Mouse (Mus musculus) gastrocnemius, postnatal 25 days (tissue): ENCODE results near the gene Lrrc74a. TPM values are rescaled to one million over a fixed set of nuclear protein-coding genes. Genes with fewer than 3 reads are reported as not detected.
A peak's percentile ranks its signal among the peaks of the same experiment; 100 is the strongest.

ENCODE experiments used
- DNase-seq: peaks from one replicate; pipeline ENCODE4 v3.0.0; 2022
- long read RNA-seq, 2 experiments: library from polyadenylated mRNA; stranded (forward); transcript quantifications; one replicate each; pipeline ENCODE4 v2.0.0; 2021
- total RNA-seq, 2 experiments: library from RNA; stranded (reverse); gene quantifications; 1 replicate in 1 of 2; 2 replicates in 1 of 2; pipeline ENCODE4 v1.2.3; 2021

Lrrc74a gene
- not detected for total RNA-seq
- long read RNA-seq, experiment 1, result 0 reads
- long read RNA-seq, experiment 2, result 0 reads

DNA sequence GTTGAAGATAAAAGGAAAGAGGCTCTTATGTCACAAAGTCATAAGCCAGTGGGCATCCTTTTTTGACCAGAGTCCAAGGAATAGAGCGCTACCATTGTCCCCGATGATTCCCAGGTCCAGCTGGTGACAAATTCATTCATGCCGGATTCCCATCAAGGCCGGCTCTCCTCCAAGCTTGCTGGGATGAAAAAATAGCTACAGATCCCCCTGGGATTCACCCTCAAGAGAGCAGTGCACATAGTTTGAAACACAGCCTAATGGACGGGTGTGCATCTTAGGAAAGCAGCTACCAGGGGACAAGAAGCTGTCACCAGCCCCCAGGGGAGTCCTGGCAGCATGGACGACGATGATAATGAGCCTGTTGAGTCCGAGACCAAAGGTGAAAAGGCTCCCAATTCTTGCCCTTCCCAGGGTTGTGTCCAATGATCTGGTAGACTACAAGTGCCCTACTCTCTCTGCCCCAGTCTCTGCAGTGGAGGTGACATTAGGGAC lies at the start of gene Lrrc74a:
TSS of gene Lrrc74a (plus strand) at position 51 of the 492 bp plus-strand sequence.
- DNase-seq, result peak; percentile 20

DNA sequence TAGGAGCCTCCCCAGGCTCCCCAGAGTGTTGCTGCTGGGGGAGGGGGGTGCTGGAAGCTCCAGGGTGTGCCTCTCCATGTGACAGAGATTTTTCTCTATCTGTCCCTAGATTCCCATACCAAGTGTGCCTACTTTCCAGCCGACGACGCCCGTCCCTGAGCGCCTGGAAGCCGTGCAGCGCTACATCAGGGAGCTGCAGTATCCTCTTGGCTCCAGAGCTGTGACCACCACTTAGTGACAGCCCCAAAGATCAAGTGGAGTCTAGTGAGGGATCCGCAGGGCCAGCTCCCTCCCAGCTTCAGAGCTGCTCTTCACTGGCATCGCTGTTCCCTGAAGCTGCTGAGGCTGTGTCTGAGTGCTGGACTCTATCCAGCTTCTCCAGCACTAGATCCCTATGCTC lies 48.9 kb upstream of the Lrrc74a start:
- DNase-seq, result no peak

DNA sequence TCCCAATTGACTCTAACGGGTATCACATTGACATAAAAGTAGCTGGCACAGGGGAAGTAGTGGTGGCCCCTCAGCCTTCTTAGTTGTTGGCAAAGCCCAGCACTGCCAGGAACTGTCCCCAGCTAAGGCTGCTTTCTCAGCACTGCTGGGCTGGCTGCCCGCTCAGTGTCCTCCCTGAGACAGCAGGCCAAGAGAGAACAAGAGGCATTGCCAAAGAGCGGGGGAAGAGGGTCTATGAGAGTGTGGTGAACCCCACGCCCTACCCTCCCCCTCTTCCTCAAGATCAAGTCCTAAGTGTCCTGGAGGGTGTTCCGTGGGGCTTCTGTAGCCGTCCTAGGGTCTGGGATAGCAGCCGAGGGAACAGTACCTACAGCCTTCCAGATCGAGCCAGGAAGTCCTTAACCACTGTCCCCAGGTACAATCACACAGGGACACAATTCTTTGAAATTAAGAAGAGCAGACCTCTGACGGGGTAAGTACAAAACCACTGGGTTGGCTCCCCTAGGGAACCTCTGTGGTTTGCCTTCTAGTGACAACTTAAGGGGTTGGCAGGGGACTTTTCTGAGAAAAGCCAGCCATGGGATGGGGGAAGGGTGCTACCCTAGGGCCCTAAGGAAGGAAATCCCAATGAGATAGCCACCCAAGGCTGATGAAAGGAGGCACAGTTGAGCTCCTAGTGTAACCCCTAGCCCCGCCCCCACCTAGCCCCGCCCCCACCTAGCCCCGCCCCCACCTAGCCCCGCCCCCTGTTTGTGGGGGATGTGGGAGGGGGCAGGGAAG lies 47.4 kb upstream of the Lrrc74a start:
- DNase-seq, result no peak

DNA sequence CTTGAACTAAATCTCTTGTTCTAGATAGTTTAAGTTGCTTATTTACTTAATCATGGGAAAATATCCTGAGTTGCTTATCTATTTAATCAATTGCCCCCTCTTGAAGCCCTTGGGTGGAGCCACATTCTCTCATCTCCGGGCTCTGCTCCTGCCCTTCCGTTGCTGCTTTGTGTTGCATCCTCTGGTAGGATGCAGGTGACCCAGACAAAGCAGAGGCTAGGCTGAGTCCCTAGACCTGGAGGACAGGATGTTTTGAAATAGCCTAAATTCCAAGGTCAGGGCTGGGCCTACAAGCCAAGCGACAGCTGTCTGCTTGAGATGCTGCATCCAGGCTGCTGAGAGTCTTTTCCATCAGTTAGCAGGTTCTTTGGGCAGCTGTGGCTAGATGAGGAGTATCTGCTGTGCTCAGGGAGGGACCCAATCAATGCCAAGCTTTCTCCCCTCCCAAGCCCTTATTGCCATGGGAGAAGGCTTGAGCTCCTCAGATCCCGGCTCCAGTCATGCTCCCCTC lies 46.7 kb upstream of the Lrrc74a start:
- DNase-seq, result no peak

DNA sequence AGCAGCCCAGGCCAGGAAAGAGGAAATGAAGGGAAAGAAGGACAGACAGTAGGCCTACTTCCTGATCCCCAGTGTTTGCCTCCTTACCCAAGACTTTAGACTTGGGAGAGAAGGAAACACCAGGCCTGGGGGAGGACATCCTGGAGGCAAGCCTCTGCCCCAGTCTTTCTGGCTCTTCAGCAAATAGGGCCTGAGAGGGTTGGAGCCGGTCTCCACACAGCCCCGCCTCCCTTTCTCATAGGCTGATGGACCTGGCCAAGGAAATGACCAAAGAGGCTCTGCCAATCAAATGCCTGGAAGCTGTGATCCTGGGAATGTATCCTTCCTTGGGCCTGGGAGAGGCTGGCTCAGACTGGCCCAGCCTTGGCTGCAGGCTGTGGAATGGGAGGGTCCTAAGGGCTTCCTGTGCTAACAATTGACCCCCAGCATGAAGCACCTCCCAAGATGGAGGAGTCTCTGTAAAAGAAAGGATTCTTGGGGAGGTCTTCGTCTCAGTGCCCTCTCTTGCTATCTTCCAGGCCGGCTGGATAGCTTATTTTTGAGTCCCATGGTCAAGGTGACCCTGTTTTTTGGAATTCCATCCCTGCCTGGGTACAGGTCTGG lies 46.1 kb upstream of the Lrrc74a start:
- DNase-seq, result peak; percentile 25

DNA sequence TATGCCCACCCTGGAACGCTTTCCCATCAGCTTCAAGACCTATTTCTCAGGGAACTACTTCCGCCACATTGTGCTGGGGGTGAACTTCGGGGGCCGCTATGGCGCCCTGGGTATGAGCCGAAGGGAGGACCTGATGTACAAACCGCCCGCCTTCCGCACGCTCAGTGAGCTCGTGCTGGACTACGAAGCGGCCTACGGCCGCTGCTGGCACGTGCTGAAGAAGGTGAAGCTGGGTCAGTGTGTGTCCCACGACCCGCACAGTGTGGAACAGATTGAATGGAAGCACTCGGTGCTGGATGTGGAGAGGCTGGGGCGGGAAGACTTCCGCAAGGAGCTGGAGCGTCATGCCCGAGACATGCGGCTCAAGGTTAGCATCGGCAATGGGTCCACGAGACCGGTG lies 45.3 kb upstream of the Lrrc74a start:
- DNase-seq, result no peak

DNA sequence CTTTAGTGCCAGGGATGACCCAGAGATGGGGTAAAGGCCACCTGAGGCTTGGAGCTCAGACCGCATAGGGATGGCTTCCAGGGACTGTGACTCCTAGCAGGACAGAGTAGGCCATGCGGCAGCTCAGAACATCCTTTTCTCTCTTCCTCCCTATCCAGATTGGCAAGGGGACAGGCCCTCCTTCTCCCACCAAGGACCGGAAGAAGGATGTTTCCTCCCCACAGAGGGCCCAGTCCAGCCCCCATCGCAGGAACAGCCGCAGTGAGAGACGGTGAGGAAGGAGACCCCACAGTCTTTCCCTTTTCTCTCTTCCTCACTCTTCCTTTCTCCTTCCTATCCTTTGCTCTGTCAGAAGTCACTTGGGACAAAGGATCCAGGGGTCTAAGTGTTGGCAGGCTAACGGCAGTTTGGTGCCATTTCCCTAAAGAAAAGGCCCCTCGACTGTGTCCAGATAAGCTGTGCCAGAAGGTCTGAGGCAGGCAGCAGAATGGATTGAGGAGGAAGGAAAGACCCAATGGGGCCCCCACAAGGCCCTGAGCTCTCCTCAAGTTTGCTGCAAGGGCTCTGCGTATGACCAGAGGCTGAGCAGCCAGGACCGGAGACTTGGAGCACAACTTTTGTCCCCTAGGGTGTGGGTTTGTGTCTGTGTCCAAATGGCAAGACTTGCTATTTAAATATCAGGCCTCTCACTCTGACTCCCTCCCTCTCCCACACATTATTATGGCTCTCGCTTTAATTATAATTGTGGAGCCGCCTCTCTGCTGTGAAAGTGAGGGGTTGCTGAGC lies 43.3 kb upstream of the Lrrc74a start:
- DNase-seq, result no peak

DNA sequence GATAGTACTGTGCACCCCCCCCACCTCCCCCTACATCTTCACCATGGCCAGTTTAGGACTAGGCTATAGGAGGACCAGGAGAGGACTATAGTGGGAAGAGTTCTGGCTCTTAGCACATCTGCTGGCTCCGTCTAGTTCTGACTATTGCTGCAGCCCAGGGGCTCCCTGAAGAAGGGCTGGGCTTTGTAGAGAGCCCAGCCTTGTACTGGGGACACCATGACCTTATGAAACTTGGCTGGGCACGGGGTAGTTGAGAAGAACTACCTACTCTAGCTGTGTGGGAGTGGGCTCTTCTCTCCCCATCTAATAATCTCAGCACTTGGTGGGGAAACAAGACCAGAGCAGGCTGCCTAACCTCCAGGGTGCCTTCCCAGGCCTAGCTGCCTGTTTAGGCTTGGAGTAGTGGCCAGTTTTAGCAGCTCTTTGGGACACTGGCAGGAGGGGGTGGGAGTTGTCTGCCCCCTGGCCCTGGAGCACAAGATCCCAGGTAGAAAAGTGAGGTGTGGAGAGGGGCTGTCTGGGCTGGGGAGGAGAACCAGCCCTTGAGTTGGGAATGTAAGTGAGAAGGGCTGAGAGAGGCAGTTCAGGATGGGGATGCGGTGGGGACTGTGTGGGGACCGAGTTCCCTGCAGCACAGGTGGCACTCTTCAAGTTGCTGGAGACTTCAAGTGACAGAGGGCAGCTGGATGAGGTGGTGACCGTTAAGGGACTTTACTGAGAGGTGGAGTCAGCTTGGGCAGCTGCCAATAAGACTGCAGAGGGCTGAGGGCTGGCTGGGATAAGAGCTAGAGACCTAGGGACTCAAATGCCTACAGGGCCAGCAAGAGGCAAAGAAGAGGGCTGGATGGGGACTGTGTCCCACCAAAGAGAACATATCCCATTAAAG lies 41.5 kb upstream of the Lrrc74a start:
- no peak for DNase-seq

DNA sequence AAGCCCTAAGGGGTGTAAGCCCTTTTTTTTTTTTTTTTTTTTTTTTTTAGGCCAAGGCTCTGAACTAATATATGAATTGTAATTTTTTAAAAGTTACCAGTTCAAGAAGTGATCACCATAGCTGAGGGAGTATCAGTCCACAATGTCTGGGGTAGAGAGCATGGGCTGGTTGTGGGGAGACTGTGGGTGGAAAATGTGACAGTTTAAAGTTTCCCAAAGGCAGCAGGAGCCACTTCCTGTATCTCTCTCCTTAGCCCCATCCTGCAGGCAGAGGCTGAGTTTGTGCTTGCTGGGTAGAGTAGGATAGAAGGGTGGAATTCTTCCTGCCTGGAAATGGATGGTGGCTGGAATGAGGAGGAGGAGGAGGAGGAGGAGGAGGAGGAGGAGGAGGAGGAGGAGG lies 40.8 kb upstream of the Lrrc74a start:
- no peak for DNase-seq

DNA sequence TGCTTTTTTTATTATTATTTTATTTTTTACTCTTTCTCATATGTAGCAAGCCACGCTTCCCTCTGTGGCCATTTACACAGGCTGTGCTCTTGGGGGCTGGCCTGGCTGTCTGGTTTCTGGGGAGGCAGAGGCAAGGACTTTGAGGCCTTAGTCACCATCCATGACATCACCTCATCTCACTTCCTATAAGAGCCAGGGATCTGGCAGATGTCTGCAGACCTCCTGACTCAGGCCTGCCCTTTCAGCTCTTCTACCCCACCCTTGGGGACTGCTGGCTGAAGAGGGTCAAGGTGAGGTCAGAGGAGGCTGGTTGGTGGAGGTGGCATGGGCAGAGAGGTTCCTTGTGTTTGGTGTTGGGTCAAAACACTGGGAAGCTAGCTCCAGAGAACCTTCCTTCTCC lies 39.7 kb upstream of the Lrrc74a start:
- no peak for DNase-seq

DNA sequence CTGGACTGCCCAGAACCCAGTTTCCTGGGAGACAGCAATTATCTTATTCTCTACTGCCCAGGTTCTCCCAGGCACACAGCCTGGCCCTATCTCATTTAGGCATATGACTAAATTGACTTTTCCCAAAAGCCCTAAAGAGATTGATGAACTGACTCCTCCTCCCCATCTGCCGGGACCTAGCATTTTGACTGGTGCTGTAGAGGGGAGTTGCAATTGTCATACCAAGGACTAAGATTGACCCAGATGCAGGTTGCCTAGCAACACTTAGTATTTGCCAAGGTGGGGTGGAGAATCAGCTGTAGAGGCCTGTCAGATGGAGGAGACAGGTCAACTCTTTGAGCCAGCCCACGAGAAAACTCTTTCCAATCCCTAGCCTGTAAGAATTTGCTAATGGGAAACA lies 36.2 kb upstream of the Lrrc74a start:
- DNase-seq, result no peak

DNA sequence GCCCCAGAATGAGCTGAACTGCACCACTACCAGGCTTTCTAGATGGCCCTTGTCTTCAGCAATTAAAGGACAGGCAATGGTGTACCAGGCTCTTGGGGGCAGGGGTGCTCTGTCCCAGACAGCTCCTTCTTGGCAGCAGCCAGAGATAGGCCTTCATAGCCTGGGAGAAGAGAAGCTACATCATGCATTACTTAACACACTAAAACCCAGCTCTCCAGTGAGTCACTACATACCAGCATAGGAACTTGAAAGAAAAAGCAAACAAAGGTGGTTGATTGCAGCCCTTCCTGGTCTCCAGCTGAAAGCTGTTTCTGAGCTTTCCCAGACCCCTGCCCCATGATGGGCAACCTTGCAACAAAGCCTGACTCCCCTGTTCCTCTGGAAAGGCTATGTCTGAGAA lies 35.6 kb upstream of the Lrrc74a start:
- DNase-seq, result no peak

DNA sequence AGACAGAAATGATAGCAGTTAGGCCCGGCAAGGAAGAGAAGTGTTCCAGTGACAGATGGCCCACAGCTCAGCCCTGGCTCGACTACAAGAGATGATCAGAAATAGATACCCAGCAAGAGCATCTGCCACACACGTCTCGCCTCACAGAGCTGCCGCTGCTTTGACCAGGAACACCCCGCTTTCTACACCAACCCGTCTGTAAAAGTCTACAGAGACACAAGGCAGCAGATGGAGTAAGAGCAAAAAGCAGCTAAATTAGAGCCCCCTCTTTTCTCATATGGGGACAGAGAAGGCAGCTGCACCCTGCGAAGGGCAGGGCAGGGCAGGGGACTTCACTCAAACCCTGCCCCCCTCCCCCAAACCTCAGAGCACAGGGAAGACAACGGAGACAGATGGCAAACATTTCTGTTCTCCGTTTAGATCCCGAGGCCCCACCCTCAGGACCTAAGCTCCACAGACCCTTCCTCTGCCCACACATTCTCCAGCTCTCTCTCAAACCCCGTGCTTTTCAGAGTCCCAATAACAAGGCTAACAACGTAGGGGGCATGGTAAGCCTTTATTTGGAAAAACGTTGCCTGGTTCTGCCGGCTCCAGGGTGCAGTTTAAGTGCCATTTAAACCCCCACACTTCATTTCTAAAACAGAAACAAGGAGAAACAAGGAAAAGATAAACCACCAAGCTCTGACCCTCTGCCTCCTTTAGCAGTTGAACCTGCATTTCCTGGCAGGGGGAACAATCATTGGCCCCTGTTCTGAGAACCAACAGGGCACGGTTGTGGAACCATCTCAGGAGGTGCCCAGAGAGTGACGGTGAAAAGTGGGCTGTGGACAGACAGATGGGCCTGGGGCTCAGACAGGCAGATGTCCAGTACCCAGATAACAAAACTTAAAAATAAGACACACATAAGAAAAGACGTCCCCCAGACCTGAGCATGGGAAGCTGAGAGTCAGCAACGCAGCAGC lies 33.9 kb upstream of the Lrrc74a start:
- DNase-seq, result no peak

DNA sequence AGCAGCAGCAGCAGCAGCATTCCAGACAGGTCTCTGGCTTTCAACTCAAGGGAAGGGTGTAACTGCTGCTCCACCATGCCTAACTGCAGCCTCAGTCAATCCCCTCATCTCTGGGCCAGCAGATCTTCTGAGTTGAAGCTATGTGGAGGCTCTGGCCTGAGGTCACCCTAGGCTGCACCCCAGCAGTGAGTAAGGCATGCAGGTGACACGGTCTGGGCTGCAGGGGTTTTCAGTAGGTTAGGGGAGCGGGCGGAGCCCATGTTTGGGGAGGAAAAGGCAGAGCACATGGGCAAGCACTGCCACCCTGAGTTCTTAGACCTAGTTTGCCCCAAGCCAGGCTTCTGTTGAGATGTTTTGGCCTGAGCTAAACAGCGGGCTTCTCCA lies 33.2 kb upstream of the Lrrc74a start:
- DNase-seq, result no peak

DNA sequence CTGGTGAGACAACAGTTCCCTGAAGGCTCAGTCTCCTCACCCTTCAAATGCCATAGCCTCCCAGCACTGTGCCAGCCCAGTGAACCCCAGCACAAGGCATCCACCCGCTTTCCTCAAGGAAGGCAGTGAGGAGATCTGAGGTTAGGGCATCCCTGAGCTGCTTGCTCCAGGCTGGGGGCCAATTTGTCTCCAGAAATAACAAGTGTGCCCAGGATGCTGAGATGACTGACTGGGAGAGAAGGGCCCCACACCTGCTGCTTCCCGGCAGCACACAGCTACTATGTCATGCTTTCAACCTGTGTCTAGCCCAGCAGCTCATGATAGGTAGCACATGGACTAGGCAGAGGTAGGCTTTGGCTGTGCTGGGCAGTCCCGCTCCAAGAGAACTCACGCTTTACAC lies 32.7 kb upstream of the Lrrc74a start:
- DNase-seq, result no peak

DNA sequence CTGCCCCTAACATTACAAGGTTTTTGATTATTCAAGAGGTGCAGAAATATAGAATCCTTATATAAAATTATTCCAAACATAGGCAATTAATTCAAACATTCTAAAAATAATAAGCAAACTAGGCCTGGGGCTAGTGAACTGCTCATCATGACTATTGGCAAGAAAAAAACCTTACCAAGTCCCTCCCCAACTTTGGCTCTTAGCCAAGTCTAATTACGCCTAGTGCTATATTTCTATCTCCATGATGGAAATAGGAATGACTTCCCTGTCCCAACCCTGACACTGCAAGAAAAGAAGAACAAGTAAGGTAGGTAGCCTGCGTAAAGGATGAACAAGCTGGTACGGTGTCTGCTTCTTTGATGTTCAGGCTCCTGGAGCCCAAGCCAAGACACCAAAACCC lies 31.5 kb upstream of the Lrrc74a start:
- DNase-seq, result no peak

DNA sequence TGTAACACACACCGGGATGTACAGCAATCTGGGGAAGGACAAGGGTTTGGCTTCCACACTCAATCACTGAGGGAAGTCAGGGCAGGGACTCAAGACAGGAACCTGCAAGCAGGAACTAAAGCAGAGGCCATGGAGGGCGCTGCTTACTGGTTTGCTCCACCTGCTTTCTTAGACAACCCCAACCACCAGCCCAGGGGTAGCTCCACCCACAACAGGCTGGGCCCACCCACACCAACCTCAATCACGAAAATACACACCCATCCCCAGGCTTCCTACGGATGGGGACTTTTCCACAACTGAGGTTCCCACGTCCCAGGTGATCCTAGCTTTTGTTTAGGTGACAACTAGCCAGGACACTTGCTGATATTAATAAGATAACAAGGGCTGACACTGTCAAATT lies 28.3 kb upstream of the Lrrc74a start:
- DNase-seq, result no peak

DNA sequence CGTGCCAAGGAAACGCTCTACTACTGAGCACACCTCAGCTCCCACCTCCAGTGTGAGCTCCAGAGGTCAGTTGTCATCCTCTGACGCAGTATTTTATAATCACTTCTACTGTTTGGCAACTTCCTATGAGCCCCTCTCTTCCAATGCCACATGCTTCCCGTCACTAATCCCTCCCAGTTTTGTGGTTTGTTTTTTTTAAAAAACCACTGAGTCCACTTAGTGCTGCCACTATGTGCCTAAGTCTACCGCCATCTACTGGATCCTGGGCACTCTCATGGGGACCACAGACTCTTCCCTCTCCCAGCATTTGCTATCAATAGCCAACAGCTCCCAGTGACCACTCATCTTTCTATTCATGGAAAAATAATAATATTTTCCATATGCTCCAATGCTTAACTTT lies 20.1 kb upstream of the Lrrc74a start:
- no peak for DNase-seq

DNA sequence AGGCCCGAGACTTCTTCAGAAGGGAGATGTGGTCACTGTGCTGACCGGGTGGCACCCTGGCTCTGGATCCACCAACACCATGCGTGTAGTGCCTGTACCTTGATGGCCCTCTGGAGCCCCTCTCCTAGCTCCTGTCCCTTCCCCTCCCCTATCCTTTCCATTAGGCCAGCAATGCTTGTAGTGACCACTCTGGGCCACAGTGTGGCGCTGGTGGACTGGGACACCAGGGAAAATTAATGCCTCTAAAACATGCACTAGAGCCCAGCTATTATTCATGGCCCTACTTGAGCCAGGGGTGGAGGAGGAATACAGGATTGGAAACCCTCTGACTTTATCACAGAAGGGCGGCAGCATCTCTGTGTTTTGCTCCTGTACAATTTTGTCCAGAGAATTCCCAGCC lies 18.8 kb upstream of the Lrrc74a start:
- DNase-seq, result peak; percentile 39

DNA sequence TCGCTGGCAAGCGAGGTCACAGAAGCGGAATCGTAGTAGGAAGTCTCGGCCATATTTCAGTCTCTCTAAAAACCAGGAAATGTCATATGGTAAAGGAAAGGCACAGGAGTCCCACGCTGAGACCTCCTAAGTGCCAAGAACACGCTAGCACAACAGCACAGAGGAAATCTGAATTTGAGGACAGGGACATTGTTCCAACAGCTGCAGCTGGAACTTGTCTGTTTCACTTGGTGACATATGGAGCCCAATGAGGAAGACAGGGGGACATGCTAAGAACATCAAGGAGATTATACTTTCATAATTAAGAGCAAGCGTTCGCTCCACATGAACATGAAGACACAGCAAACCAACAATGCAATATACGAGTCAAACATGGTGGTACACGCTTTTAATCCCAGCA lies 17.2 kb upstream of the Lrrc74a start:
- DNase-seq, result no peak
